Mouse (Mus musculus) spleen, adult 12 weeks (tissue): Measurements from ENCODE around the gene Slc43a2.
"Not testable (repeated sequence)": the region's sequence is repeated elsewhere in the genome, so short reads cannot be mapped to it uniquely, and the experiment has no call there.

Source experiments
- DNase-seq: peaks from one replicate; pipeline ENCODE4 v3.0.0; 2022; ENCODE audit warnings: low spot score

Gene Slc43a2

DNA sequence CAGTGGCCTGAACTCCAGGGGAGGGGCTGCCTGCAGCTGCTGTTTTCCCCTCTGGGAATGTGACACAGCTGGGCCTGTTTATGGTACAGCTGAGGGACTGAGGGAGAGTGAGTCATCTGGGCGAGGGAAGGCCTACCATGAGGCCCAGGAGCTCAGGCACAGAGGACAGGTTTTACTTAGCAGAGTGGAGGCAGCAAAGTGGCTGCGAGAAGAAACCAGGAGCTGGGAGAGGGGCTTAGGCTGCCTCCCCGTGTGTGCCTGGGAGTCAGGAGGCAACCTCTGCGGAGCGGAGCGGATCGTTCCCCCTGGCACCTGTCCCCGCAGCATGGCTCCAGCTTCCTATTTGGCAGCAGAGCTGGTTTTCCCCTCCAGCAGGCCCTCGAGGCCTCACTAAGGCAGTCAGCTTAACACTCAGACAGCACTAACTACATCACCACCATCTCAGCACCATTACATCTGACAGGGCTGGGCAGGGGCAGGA lies 20.5 kb downstream of the Slc43a2 start:
- no peak for DNase-seq

DNA sequence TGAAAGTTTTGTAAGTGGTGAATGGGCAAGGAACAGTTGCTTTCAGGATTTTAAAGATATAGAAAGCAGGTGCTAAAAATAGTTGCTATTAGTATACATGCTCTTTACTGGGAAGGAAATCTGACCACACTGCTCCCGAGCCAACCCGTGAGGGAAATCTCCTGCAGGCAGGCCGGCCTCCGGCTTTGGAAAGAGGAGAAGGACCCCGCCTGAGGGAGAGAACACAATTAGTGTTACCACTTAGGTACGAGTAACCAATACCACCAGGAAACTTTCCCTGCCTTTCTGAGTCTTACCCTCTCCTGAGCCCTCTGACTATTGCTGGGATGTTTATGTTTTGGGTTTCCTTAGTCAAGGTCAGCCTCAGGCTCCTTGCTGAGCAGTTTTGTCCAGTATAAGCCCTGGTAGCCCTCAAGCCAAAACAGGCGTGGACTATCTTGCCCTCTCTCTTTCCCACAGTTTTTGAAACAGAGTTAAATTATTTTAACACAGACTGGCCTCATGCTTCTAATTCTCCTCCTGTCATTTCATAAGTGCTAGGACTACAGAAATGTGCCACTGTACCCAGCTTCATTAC lies 21.5 kb downstream of the Slc43a2 start:
- no peak for DNase-seq

DNA sequence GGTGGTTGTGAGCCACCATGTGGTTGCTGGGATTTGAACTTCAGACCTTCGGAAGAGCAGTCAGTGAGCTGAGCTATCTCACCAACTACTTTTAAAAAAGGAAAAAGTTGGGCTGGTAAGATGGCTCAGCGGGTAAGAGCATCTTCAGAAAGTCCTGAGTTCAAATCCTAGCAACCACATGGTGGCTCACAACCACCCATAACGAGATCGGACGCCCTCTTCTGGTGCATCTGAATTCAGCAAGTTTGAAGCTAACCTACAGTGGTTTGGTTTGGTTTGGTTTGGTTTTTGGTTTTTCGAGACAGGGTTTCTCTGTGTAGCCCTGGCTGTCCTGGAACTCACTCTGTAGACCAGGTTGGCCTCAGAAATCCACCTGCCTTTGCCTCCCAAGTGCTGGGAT lies 24.5 kb downstream of the Slc43a2 start:
- DNase-seq: not testable (repeated sequence)

DNA sequence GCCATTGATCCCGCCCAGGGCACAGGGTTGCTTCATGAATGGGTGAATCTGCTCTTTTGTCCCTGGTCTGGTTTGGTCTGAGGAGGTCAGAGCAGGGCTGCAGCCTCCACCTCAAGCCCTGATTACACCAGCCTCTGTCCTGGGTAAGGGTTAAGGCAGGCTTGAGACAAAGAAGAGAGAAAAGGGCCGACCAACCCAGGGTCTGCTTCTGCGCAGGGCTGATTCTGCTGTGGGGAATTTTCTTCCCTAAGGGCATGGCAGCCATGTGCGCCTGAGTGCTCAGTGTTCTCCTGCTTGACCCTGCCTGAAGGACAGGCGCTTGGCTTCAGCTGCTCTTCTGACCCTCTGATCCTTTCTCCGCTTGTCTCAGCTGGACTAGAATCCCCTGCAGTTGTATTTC lies 25.6 kb downstream of the Slc43a2 start:
- no peak for DNase-seq

GRCm38 (mm10) chr11:75558101-75558500 lies 26.6 kb downstream of the Slc43a2 start:
- no peak for DNase-seq

DNA sequence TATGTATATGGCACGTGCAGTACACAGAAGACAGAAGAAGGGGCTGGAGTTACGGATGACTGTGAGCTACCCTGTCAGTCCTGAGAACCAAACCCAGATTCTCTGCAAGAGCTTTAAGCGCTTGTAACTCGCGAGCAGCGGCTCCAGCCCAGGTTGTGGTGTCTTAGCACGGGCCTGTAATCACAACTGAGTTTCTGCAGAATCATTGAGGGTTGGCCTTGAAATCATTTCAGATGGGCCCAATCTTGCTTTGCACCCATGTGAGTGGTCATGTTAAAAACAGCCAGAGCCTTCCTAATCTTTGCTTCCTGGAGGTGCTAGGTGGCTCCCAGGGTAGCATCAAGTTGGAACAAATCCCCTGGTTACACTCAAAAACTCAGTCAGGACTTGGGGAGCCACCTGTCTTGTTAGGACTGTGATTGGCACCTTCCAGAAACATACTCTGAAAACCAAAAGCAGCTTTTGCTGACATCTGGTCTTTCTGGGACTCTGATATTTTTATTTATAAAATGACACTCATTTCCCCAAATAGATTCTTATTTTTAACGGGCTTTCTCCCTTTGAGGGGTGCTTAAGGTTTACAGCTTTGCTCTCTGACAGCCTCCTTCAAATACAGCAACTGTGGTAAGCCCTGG lies 28.5 kb downstream of the Slc43a2 start:
- DNase-seq: no peak

GRCm38 (mm10) chr11:75560530-75561409 lies 29.3 kb downstream of the Slc43a2 start:
- peak; percentile 34 for DNase-seq

GRCm38 (mm10) chr11:75561410-75561791 lies 29.9 kb downstream of the Slc43a2 start:
- no peak for DNase-seq

DNA sequence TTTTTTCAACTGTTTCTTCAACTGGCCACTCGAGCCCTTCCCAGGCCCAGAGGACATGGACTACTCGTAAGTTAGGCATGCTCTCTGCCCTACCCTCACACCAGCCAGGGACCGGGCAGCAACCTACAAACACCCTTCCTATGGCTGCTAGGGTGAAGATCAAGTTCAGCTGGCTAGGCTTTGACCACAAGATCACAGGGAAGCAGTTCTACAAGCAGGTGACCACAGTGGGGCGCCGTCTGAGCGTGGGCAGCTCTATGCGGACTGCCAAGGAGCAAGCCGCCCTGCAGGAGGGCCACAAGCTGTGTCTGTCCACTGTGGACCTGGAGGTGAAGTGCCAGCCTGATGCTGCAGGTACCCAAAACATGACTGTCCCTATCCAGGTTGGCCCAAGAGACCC lies 31.3 kb downstream of the Slc43a2 start:
- no peak for DNase-seq

DNA sequence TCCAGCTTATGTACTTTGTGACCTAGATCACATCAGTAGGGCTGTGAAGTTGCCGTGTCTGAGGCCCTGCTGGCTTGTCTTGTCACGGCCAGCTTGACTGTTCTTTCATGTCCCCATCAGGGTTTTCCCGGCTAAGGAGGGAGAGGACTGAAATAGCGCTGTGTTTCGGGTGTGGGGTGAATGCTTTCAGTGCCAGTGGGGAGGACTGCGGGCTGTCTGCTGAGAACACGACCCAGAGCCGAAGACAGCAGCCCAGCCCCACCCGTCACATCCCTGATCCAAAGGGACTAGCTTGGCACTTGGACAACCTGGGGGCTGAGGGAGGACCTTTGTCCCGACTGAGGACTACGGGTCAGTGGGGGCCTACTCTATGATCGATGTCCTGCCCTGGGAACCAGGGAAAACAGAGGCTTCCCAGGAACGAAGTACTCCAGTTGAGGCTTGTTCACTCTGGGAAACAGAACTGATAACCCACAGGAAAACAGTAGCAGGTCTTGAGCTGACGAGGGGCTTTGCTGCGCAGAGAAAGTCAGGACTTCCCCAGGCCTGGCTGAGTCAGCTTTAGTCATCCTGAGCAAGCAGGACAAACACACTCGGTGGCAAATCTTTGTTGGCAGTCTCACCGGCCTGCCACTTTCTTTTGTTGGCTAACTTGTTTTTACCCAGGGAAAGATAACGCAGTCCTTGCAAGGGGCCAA lies 32.5 kb downstream of the Slc43a2 start:
- no peak for DNase-seq

DNA sequence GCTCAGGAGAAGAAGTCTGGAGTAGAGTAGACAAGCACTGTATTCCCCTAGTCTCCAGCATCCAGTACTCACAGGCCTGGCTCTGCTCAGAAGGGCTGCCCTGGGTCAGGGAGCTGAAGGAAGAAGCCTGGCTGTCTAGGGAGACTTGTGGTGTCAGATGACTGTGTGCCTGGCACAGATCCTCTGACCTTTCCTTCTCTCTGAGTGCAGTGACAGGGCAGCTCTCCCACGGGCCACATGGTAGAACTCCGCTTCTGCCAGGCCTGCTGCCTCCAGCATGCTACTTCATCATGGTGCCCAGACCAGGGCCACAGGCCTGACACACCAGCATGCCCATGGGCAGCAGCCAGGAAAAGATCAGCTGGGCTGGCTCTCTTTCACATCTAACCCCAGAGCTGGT lies 34.4 kb downstream of the Slc43a2 start:
- no peak for DNase-seq

- DNase-seq: no peak
Measured at GRCm38 (mm10) chr11:75566276-75567196, 35.0 kb downstream of the Slc43a2 start.

DNA sequence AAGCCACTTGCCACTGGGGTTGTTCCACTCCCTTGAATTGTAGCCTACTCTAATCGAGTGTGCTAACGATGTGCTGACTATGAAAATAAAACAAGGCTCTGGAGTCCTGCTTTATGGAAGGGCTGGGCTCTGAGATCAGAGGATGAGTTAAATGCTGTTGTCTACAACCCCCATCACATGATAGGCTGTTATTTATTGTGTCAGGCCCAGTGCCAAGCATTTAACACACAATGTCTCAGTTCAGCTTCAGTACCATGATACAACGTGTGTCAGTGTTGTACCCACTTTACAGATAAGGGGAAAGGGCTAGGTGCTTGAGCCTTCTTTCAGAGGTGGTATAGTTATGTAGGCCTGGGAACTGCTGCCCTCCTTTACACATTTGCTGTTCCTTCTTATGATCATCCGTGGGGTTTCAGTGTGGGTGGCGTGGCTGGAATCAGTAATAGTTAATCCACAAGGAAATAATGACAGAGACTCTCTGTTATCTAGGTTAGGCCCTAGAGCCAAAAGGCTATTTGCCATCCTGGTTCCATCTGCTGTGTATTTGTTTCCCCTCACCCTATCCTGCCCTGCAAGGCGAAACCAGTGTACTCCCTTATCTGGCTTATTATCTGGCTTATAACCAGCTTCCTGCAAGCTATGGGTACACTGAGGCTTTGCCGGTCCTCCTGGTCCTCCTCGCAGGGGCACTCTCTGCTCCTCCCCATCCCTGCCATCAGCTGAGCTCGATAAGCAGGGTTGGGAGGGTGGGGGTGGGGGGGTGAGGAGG lies 36.0 kb downstream of the Slc43a2 start:
- DNase-seq: no peak

DNA sequence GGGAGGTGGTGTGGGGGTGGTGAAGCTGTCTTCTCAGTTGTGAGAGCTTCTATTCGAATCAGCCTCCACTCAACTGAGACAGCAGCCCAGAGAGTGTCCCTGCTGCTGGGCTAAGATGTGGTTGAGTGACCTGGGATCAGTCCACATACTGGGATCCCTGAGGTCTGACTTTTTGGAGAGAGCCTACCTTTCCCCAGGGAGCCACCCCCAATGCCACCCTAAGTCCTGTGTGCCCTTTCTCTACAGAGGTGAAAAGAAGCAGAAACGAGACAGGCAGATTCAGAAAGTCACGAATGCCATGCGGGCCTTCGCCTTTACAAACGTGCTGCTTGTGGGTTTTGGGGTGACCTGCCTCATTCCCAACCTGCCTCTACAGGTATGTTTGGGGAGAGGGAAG lies 36.6 kb downstream of the Slc43a2 start:
- DNase-seq: no peak

DNA sequence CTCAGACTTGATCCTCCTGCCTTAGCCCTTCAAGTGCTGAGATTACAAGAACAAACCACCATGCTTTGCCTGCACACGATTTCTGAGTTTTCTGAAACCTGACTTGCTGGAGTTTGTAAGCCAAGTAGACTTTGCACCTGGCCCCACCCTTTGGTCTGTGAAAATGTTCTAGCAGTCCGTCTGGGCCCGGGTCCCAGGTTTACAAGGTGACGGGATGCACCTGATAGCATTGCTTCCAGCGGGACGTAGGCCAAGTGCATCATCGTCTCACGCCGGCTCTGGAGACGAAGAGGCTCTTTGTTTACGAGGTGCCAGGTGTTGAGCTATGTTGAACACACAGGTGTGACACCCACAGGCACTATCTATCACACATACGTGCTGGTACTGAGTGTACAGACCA lies 37.5 kb downstream of the Slc43a2 start:
- no peak for DNase-seq

- DNase-seq: no peak
Measured at GRCm38 (mm10) chr11:75570375-75571125, 39.1 kb downstream of the Slc43a2 start.

GRCm38 (mm10) chr11:75571126-75571990 lies 39.9 kb downstream of the Slc43a2 start:
- DNase-seq: no peak

DNA sequence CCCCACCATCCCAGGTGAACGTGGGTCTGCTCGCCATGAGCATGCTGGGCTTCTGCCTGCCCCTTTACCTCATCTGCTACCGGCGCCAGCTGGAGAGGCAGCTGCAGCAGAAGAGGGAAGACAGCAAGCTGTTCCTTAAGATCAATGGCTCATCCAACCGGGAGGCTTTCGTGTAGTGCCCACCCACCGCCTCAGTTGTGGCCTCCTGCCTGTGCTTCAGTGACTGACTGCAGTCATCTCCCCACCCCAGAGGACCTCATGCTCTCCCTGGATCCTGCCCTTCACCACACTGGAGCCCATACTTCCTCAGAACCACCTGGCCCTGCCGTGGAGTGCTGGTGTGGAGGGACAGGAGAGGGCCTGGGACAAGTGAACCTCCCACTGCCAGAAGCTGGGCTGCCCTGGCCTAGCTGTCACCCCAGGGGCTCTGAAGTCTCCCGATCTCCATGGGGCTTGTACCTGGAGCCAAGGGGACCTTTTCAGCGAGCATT lies 40.9 kb downstream of the Slc43a2 start:
- no peak for DNase-seq
